Mouse (Mus musculus) yolk sac, embryonic 10.5 days (tissue): ENCODE measurements around the gene 5330417H12Rik.

Experiments
- DNase-seq: peaks from one replicate; pipeline ENCODE4 v3.0.0-alpha.2; 2017; ENCODE audit warnings: low spot score

Gene 5330417H12Rik

DNA sequence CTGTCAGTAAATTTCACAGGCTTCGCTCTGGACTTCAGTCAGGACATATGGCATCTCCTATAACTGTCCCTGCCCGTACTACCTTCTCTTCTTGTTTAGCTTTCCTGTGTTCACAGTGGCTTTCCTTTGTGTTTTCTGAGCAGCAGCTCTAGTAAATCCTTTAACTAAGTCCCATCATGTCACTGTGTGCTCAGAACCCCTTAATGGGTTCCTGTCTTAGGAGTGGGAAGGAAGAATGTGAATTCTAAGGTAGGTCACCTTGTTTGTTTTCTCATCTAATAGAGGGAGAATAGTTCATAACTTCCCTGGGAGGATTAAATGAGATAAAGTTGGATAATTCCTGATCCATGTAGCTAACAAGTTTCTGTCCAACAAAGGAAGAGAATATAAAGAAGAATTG, at the start of gene 5330417H12Rik:
5330417H12Rik (minus strand) TSS at position 101 of the 400 bp plus-strand sequence.
- no peak for DNase-seq

- no peak for DNase-seq
These were observed 43.6 kb upstream of the 5330417H12Rik start for GRCm38 (mm10) chr7:107668514-107668913.

DNA sequence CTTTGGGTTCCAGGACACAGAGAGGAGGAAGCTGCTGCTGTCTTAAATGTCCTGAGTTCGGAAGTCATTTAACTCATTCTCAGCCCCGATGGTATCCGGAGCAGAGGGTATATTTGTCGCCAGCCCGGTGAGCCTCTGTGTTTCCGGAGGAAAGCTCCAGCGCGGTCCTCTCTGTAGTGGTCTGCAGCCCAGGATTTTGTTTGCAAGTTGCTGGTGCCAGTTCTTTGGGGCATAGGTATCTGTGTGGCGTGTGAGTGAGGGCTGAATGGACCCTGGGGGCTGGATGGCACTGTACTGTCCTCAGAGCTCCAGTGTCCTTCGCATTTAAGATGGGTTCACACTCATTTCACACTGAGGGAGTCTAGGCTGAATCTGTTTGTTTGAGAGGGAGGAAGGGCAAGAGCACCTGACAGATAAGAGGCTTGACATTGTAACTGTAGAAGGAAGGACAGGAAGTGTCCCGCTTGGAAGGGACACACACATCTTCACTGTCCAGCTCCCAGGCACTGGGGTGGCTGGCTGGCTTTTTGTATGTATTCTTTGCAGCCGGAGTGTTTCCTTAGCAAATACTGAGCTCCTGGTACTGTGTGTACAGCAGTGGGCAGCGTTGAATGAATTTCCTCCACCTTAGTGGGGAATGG, 41.4 kb upstream of the 5330417H12Rik start:
- DNase-seq, result peak; percentile 50

GRCm38 (mm10) chr7:107665586-107666261, 40.8 kb upstream of the 5330417H12Rik start:
- DNase-seq, result peak; percentile 38

DNA sequence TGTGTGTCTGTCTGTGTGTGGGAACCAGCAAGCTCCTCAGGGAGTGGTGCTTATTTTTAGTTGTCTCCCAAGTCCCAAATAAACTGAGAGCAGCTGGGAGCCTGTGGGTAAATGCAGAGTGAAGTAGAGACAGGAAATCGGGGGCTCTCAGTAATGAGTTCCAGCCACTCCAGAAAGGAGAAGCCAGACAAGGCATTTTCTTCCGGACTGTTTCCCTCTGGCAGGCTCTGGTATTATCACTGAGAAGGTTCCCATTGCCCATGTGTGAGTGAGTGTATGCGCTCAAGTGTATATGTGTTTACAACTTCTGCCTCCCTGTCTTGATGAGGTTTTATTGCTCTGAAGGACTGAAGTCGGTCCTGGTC, 40.2 kb upstream of the 5330417H12Rik start:
- DNase-seq, result peak; percentile 61

DNA sequence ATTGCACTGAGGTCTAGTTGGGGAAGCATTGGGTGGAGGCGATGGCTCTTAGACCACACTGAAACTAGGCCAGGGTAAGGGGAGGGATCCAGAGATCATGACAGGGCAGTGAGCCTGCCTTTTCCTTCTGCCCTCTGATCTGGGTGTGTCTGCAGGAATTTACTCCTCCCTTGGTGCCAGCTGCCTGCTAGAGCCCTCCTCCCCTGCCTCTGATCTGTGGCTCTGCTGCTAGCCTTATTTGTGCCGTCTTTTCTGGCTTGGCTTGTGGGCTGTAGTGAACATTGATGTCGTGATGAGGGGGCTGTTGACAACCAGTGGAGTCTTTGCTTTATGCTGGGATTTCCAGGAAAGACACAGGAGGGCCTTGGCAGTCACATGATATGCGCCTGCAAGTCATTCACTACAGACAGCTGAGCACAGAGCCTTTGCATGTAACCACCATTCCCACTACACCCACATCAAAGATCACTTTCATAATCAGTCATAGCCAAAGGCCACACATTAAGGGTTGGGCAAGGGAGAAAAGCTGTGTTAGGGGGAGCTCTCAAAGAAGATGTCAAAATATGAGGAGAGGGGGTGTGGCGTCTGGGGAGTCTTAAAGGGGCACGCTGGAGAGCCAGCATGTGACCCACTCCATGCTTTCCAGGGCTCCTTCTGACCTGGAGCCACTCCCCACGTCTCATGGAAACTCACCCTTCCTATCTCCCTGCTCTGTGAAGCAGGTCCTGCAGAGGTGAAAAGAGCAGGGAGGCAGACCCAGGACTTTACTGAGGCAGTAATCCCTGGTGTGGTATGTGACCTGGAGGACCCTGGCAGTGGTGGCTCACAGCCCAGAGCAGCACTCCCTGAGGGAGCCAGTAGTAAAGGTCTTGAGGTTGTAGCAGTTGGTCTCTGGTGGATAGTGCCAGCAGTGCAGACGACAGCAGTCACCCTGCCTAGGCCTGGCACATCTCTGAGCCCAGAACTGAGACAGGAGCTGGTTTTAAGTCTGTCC, 39.4 kb upstream of the 5330417H12Rik start:
- DNase-seq, result peak; percentile 42

DNA sequence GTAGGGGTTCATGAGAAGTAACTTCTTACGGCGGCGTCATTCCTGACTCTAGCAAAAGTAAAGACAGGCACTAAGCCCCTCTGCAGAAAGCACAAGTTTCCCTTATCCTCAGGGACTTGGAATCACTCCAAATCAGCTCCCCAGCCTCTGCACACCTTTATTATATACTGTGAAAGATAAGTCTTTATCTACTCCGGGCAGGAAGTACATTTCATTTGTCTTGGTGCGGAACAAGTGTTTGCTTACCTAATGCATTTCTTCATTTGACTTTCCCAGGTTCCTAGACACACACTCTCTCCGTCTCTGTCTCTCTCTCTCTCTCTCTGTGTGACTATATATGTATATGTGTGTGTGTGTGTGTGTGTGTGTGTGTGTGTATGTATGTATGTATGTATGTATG, 38.7 kb upstream of the 5330417H12Rik start:
- DNase-seq, result no peak

- no peak for DNase-seq
These were observed 36.9 kb upstream of the 5330417H12Rik start for GRCm38 (mm10) chr7:107661843-107662281.

DNA sequence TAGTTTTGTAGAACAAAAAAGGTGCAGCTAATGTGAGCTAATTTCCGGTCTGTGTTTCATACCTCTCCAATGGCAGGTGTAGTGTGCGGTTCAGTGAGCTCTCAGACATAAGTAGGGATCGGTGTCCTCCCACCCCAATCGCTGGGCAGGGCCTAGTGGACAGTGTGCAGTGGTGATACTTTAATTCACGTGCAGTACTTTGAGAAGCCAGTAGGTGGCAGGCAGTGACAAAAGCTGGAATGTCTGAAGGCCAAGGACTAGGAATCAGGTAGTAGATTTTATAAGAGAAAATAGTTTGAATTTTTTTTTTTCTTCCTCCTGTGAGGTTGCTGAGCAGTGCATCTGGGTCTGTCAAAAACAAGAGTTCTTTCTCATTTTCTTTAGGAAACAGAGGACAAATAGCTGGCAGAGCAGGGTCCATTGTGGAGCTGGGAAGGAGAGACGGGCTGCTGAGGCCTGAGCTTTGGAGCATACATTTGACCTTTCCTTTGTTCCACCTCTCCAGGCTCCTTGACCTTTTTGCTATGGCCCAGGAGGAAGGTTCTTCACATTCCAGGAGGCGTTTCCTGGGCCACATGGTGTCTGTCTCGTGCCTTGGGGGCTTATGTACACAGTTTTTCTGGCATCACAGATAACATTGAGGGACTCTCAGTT, 36.4 kb upstream of the 5330417H12Rik start:
- DNase-seq, result peak; percentile 83

DNA sequence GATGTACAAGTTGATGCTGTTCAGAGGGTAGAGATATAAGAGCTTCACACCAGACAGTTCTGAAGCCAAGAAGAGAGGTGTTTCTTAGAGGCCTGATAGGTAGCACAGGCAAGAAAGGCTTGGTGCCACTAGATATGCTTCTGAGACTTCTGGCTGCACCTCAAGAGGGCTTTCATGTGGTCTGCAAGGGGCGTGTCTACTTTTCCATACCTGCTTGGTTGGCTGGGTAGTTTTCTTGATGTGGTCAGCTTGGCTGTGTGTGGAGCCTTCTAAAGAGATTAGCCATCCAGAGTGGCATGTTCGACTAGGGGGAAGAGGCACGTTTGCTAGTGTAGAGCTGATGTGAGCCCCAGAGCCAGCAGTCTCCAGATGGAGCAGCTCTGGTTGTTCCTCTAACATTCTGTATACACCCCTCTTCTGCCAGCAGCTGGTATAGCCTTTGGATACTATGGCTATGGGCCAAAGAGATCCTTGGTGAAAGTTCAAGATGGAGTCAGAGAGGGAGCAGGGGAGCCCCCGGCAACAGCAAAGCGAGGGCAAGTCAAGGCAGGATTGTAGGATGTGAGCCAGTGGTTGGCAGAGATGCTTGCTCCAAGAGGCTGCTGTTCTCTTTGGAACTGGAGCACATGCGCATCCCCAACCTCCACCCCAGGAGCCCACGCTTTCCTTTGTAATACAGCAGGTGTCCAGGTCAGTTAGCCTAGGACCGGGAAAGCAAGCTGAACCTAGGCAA, 34.4 kb upstream of the 5330417H12Rik start:
- no peak for DNase-seq

DNA sequence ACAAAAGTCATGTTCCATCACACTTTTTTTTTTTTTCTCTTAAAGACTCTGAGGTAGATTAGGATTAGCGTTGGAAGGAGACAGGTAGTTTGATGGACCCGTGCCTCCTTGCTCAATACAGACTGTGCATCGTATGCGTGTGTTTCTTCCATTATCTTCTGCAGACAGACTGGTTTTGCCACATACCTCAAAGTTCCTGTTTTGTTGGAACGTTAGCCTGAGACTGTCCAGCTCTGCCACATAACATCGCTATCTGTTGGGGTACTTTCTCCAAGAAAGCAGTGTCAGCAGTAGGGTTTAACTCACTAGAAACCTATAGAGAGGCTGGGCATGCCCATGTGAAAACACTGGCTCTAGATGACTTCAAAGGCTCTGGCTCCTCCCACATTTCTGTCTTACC, 31.5 kb upstream of the 5330417H12Rik start:
- DNase-seq, result no peak

GRCm38 (mm10) chr7:107651821-107652220, 26.9 kb upstream of the 5330417H12Rik start:
- no peak for DNase-seq

- no peak for DNase-seq
These were observed 25.0 kb upstream of the 5330417H12Rik start for GRCm38 (mm10) chr7:107649990-107650389.

DNA sequence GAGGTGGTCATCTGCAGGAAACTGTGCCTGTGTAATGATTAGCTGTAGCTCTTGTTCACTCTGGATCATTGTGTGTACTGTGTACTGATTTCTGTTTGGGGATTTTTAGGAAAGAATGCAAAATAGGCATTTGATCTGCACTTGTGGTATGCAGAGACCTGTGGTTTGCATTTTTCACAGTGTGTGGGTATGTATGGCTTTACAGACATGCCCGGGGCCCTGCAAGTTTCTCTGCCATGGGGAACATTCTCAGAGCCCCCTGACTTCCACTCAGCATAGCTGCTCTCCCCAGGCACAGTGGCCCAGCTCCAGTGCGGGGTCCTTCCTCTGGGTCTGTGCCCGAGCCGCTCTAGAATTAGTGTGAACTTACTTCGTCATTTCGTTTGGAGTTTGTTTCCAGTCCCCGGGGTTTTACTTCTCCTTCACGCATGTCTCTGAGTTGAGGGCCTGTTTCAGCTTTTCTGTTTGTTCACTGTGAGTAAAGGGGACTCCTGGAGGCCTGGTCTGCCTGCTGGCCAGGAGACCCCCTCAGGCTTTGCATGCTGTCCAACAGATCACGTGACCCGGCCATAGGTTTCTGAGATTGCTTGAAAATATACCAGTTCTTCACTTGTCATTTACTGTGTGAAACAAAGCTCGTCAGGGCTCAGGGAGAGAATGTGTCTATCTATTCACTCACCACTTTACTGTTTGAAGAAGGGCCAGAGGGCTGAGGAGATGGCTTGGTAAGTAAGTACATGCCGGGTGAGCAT, 24.2 kb upstream of the 5330417H12Rik start:
- DNase-seq, result no peak

DNA sequence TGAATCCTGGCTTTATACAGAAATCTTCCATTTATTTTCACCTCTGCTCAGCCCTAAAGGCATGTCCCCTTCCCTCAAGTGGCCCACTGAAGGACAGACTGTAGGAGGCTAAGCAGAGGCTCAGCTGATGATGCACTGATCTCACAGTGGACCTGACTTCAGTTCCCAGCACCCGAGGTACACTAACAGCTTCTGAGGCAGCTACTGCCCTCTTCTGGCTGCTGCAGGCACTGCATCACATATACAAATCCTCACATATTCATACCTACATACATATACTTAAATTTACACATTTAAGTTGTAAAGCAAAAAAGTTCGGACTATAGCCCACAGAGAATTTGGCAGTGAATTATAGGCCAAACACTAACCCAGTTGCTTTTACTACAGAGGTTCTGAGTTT, 20.0 kb upstream of the 5330417H12Rik start:
- DNase-seq, result no peak

GRCm38 (mm10) chr7:107642586-107643275, 17.8 kb upstream of the 5330417H12Rik start:
- DNase-seq, result no peak

- DNase-seq, result no peak
These were observed 13.1 kb upstream of the 5330417H12Rik start for GRCm38 (mm10) chr7:107638026-107638425.

- DNase-seq, result no peak
These were observed 12.4 kb upstream of the 5330417H12Rik start for GRCm38 (mm10) chr7:107637398-107637797.

- DNase-seq, result no peak
These were observed 8.2 kb upstream of the 5330417H12Rik start for GRCm38 (mm10) chr7:107633201-107633600.

GRCm38 (mm10) chr7:107628383-107628782, 3.4 kb upstream of the 5330417H12Rik start:
- no peak for DNase-seq
